Mouse (Mus musculus): Measurements from ENCODE around the gene Dusp6. TPM values are rescaled to one million over a fixed set of nuclear protein-coding genes. Genes with fewer than 3 reads are reported as not detected.
A peak's percentile ranks its signal among the peaks of the same experiment; 100 is the strongest.

The Dusp6 gene
- total and polyA plus RNA-seq, 2 experiments = 29.9 to 48.4 TPM

DNA sequence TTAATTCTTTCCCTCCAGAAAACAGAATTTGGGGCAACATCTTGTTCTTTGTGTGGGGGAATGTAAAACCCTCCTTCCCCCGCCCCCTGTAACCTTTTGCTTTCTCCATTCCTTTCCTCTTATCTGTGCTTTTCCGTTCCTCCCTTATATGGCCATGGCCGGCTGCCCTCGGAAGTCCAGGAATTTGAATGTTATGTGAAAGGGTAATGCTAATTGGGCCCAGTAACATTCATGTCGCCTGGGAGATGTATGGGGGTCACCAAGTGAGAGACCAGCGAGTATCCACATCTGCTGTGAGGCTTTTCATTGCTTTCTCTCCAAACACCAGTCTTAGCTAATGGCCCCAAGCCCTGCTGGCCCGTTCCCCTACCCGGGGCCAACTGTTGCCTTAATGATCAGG, 22.7 kb downstream of the Dusp6 start:
- no peaks in the 10 kb centered on the region for H3K27me3 ChIP-seq (ENCODE audit: control insufficient read depth, insufficient read depth, low read length)
- H3K4me1 ChIP-seq (ENCODE audit: control insufficient read depth, insufficient read depth, low read length) = peaks cover 7% of the 10 kb centered on the region; the same call in 1 of the 2 replicates
- TF ChIP-seq POLR2A (IDR thresholded peaks at IDR 0.05; ENCODE audit: extremely low read depth, insufficient read depth, low read length) (no peak), CTCF (IDR thresholded peaks at IDR 0.05; ENCODE audit: low read depth, low read length) (no peak)
- H3K4me3 ChIP-seq (ENCODE audit: insufficient read depth, low read depth, low read length) = no peak overlapping the region
- no peak overlapping the region for H3K9ac ChIP-seq (ENCODE audit: low read depth, low read length)
- H3K79me2 ChIP-seq (ENCODE audit: control insufficient read depth, insufficient read depth, low read length) = no peaks in the 10 kb centered on the region
- peak; percentile 27 for DNase-seq (ENCODE audit: extremely low read depth, low read depth, low spot score)
- no peaks in the 10 kb centered on the region for H3K36me3 ChIP-seq (ENCODE audit: control insufficient read depth, insufficient read depth, low read length)
- H3K27ac ChIP-seq (replicated peaks; ENCODE audit: insufficient read depth, low read depth, low read length) = 0 out of 2 replicates have a peak overlapping the region, but pooled peaks have one; percentile 12
- WGBS = 83% methylated on average over 8 of the region's 8 CpGs

GRCm38 (mm10) chr10:99286213-99286612, 23.2 kb downstream of the Dusp6 start:
- TF ChIP-seq POLR2A (IDR thresholded peaks at IDR 0.05; ENCODE audit: extremely low read depth, insufficient read depth, low read length) (no peak), CTCF (IDR thresholded peaks at IDR 0.05; ENCODE audit: low read depth, low read length) (no peak)
- no peaks in the 10 kb centered on the region for H3K79me2 ChIP-seq (ENCODE audit: control insufficient read depth, insufficient read depth, low read length)
- H3K27ac ChIP-seq (replicated peaks; ENCODE audit: insufficient read depth, low read depth, low read length) = 0 out of 2 replicates have a peak overlapping the region, but pooled peaks have one; percentile 12
- H3K9ac ChIP-seq (ENCODE audit: low read depth, low read length) = no peak overlapping the region
- H3K27me3 ChIP-seq (ENCODE audit: control insufficient read depth, insufficient read depth, low read length) = no peaks in the 10 kb centered on the region
- WGBS = 81% methylated on average over 7 of the region's 7 CpGs
- DNase-seq (ENCODE audit: extremely low read depth, low read depth, low spot score) = peak; percentile 23
- peaks cover 7% of the 10 kb centered on the region; the same call in 1 of the 2 replicates for H3K4me1 ChIP-seq (ENCODE audit: control insufficient read depth, insufficient read depth, low read length)
- no peak overlapping the region for H3K4me3 ChIP-seq (ENCODE audit: insufficient read depth, low read depth, low read length)
- no peaks in the 10 kb centered on the region for H3K36me3 ChIP-seq (ENCODE audit: control insufficient read depth, insufficient read depth, low read length)

GRCm38 (mm10) chr10:99286787-99287186, 23.8 kb downstream of the Dusp6 start:
- no peak overlapping the region for H3K27ac ChIP-seq (replicated peaks; ENCODE audit: insufficient read depth, low read depth, low read length)
- 13% methylated on average over 17 of the region's 17 CpGs for WGBS
- no peaks in the 10 kb centered on the region for H3K79me2 ChIP-seq (ENCODE audit: control insufficient read depth, insufficient read depth, low read length)
- peaks cover 7% of the 10 kb centered on the region; the same call in 1 of the 2 replicates for H3K4me1 ChIP-seq (ENCODE audit: control insufficient read depth, insufficient read depth, low read length)
- DNase-seq (ENCODE audit: extremely low read depth, low read depth, low spot score) = peak; percentile 30
- H3K27me3 ChIP-seq (ENCODE audit: control insufficient read depth, insufficient read depth, low read length) = no peaks in the 10 kb centered on the region
- H3K4me3 ChIP-seq (ENCODE audit: insufficient read depth, low read depth, low read length) = no peak overlapping the region
- no peaks in the 10 kb centered on the region for H3K36me3 ChIP-seq (ENCODE audit: control insufficient read depth, insufficient read depth, low read length)
- no peak for TF ChIP-seq CTCF (IDR thresholded peaks at IDR 0.05; ENCODE audit: low read depth, low read length)
- H3K9ac ChIP-seq (ENCODE audit: low read depth, low read length) = no peak overlapping the region

DNA sequence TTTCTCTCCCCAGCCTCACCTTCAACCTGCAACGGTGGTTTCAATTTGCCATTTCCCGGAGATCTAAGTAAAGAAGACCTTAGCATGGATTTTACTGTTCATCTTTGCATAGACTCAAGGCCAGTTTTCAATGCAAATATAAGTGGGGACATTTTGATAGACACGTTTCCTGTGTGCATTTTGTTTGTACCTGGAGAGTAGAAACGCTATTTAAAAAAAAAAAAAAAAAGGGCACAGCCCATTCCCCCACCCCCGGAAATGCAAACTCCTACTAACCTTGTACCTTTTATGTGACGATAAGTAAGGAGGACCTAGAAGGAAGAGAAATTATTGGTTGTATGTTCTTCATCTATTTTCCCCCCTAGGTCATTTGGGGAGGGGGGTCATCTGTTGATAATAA, 24.2 kb downstream of the Dusp6 start:
- Histone ChIP-seq H3K9ac (ENCODE audit: low read depth, low read length) (no peak overlapping the region), H3K27ac (replicated peaks; ENCODE audit: insufficient read depth, low read depth, low read length) (no peak overlapping the region), H3K4me3 (ENCODE audit: insufficient read depth, low read depth, low read length) (no peak overlapping the region), H3K27me3 (ENCODE audit: control insufficient read depth, insufficient read depth, low read length) (no peaks in the 10 kb centered on the region), H3K36me3 (ENCODE audit: control insufficient read depth, insufficient read depth, low read length) (no peaks in the 10 kb centered on the region), H3K4me1 (ENCODE audit: control insufficient read depth, insufficient read depth, low read length) (peaks cover 7% of the 10 kb centered on the region; the same call in 1 of the 2 replicates), H3K79me2 (ENCODE audit: control insufficient read depth, insufficient read depth, low read length) (no peaks in the 10 kb centered on the region)
- TF ChIP-seq CTCF (IDR thresholded peaks at IDR 0.05; ENCODE audit: low read depth, low read length) = no peak
- no peak for TF ChIP-seq POLR2A (IDR thresholded peaks at IDR 0.05; ENCODE audit: extremely low read depth, insufficient read depth, low read length)
- no peak for DNase-seq (ENCODE audit: extremely low read depth, low read depth, low spot score)
- 27% methylated on average over 6 of the region's 6 CpGs for WGBS

DNA sequence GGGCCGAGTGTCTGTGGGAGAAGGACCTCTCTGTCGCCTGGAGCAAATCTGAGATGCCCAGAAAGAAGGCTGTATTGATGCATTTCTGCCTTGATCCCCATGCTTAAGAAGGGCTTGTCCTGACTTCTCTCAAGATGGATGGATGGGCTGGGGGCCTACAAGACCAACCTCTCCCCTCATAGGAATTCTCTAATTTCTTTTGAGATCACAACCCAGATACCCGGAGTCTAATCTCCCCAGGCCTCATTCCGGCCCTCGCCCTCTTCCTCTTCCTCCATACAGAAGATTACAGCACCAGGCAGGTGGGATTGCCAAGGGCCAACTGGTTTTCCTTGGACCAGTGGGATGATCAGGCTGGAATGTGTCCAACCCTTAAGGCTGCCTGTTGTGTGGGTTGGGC, 26.1 kb downstream of the Dusp6 start:
- Histone ChIP-seq H3K4me1 (ENCODE audit: control insufficient read depth, insufficient read depth, low read length) (peaks cover 6% of the 10 kb centered on the region; the same call in 1 of the 2 replicates), H3K27me3 (ENCODE audit: control insufficient read depth, insufficient read depth, low read length) (no peaks in the 10 kb centered on the region), H3K36me3 (ENCODE audit: control insufficient read depth, insufficient read depth, low read length) (no peaks in the 10 kb centered on the region), H3K9ac (ENCODE audit: low read depth, low read length) (no peak overlapping the region), H3K4me3 (ENCODE audit: insufficient read depth, low read depth, low read length) (no peak overlapping the region), H3K27ac (replicated peaks; ENCODE audit: insufficient read depth, low read depth, low read length) (no peak overlapping the region), H3K79me2 (ENCODE audit: control insufficient read depth, insufficient read depth, low read length) (no peaks in the 10 kb centered on the region)
- 89% methylated on average over 5 of the region's 5 CpGs for WGBS
- TF ChIP-seq POLR2A (IDR thresholded peaks at IDR 0.05; ENCODE audit: extremely low read depth, insufficient read depth, low read length) (no peak), CTCF (IDR thresholded peaks at IDR 0.05; ENCODE audit: low read depth, low read length) (no peak)
- DNase-seq (ENCODE audit: extremely low read depth, low read depth, low spot score) = no peak

DNA sequence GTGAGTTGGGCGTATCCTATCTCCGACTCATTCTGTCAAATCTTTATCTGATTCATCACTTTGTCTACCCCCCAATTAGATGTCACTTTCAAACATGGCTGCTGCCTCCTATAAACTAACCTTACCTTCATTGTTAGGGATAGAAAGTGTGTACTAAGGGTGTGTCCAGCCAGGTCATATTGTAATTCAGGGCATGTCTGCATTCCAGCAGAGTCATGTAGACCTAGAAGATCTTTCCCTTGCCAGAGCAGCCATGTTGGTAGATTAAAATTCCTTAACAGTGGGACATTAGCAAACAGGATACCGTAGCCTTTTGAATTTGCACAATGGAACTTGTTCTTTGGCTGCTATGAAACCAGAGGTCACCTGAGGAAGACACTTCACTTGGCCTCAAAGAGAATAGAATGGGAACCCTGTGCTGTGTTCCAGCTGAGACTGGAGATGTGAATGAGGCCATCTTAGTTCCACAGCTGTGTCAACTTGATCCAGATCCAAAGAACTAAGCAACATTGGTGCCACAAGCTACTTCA, 30.1 kb downstream of the Dusp6 start:
- no peaks in the 10 kb centered on the region for H3K4me1 ChIP-seq (ENCODE audit: control insufficient read depth, insufficient read depth, low read length)
- no peak for DNase-seq (ENCODE audit: extremely low read depth, low read depth, low spot score)
- H3K9ac ChIP-seq (ENCODE audit: low read depth, low read length) = no peak overlapping the region
- no peaks in the 10 kb centered on the region for H3K79me2 ChIP-seq (ENCODE audit: control insufficient read depth, insufficient read depth, low read length)
- H3K4me3 ChIP-seq (ENCODE audit: insufficient read depth, low read depth, low read length) = no peak overlapping the region
- H3K27me3 ChIP-seq (ENCODE audit: control insufficient read depth, insufficient read depth, low read length) = no peaks in the 10 kb centered on the region
- no peaks in the 10 kb centered on the region for H3K36me3 ChIP-seq (ENCODE audit: control insufficient read depth, insufficient read depth, low read length)
- TF ChIP-seq CTCF (IDR thresholded peaks at IDR 0.05; ENCODE audit: low read depth, low read length) (no peak), POLR2A (IDR thresholded peaks at IDR 0.05; ENCODE audit: extremely low read depth, insufficient read depth, low read length) (no peak)
- 92% methylated on average over 3 of the region's 3 CpGs for WGBS
- no peak overlapping the region for H3K27ac ChIP-seq (replicated peaks; ENCODE audit: insufficient read depth, low read depth, low read length)
